Mouse (Mus musculus): ENCODE measurements around the gene Entpd7. TPM values are rescaled to one million over a fixed set of nuclear protein-coding genes. Genes with fewer than 3 reads are reported as not detected.

Gene Entpd7
- polyA plus RNA-seq, 1 experiment: 23.3 TPM

DNA sequence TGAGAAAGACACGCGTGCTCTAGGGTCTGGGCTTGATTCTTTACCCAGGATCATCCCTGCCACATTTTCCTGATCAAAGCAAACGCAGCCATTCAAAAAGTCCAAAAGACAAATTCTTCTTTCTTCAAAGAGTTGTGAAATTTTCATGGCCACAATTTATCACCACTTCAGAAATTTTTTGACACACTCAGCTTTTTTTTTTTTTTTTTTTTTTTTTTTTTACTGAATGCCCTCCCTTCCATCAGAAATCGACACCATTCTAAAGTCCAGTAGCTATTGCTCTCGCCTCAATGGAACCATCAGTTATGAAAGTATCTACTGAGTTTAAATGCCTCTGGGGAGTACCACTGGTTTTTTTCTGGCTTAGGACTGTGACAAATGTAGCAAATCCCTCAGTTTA is 90.9 kb downstream of the Entpd7 start:
- Histone ChIP-seq H3K4me3 (ENCODE audit: low read depth, low read length) (no peak overlapping the region), H3K27me3 (ENCODE audit: control insufficient read depth, insufficient read depth, low read length) (no peaks in the 10 kb centered on the region), H3K27ac (ENCODE audit: insufficient read depth, low read depth, low read length) (no peak overlapping the region), H3K36me3 (ENCODE audit: control insufficient read depth, insufficient read depth, low read length) (peaks cover 16% of the 10 kb centered on the region), H3K4me1 (ENCODE audit: control insufficient read depth, insufficient read depth, insufficient read length, low read length) (peaks cover 5% of the 10 kb centered on the region; the same call in 1 of the 2 replicates)
- 23% methylated on average over 5 of the region's 5 CpGs for WGBS
- TF ChIP-seq CTCF (IDR thresholded peaks at IDR 0.05; ENCODE audit: extremely low read depth, insufficient read length, insufficient replicate concordance, low read depth, low read length) (no peak), POLR2A (IDR thresholded peaks at IDR 0.05; ENCODE audit: low read depth, low read length) (no peak)

DNA sequence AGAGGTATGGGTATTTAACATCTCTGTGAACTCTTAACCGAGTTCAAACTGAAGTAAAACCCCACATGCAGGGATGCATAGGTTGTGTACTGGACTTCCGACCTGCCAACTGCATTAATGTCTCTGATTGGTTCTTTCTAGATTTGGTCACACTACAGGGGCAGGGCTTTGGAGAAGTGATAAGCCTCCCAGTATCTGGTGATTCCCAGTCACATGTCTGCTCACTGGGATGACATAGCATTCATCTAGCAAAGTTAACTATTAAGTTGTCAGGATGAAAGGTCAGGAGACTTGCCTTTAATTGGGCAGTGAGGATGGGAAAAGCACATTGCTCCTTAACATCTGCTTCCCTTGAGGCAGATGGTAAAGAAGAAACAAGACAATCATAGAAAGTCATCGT is 92.5 kb downstream of the Entpd7 start, which contains the start of gene Abcc2:
Abcc2 (plus strand) TSS at position 213 of the 400 bp plus-strand sequence.
- H3K27ac ChIP-seq (ENCODE audit: insufficient read depth, low read depth, low read length): peak within 1 kb of the TSS; percentile 82
- H3K36me3 ChIP-seq (ENCODE audit: control insufficient read depth, insufficient read depth, low read length): peaks cover 26% of the 10 kb centered on the region
- H3K27me3 ChIP-seq (ENCODE audit: control insufficient read depth, insufficient read depth, low read length): no peaks in the 10 kb centered on the region
- WGBS: 29% methylated on average over 3 of the region's 3 CpGs
- H3K4me3 ChIP-seq (ENCODE audit: low read depth, low read length): no peak within 1 kb of the TSS
- no peak for TF ChIP-seq POLR2A (IDR thresholded peaks at IDR 0.05; ENCODE audit: low read depth, low read length)
- no peak for TF ChIP-seq CTCF (IDR thresholded peaks at IDR 0.05; ENCODE audit: extremely low read depth, insufficient read length, insufficient replicate concordance, low read depth, low read length)
- peaks cover 4% of the 10 kb centered on the region for H3K4me1 ChIP-seq (ENCODE audit: control insufficient read depth, insufficient read depth, insufficient read length, low read length)

Other genes starting within 250 kb of the Entpd7 start
- gene Cnnm1, start 249.2 kb upstream of the Entpd7 start, polyA plus RNA-seq (2012; rRNA removed): 0.55 and 0.69 TPM in 2 replicates
- 36.0 and 41.3 TPM in 2 replicates for gene Got1, start 165.1 kb upstream of the Entpd7 start, polyA plus RNA-seq (2012; rRNA removed)
- 12.3 and 24.9 TPM in 2 replicates for gene Nkx2-3, start 77.3 kb upstream of the Entpd7 start, polyA plus RNA-seq (2012; rRNA removed)
- gene Slc25a28, start 14.8 kb upstream of the Entpd7 start, polyA plus RNA-seq (2012; rRNA removed): 41.0 and 74.2 TPM in 2 replicates
- 1.3 and 4.1 TPM in 2 replicates for gene Cutc, start 63.3 kb downstream of the Entpd7 start, polyA plus RNA-seq (2012; rRNA removed)
- gene Cox15, start 63.3 kb downstream of the Entpd7 start, polyA plus RNA-seq (2012; rRNA removed): 6.5 and 9.8 TPM in 2 replicates
- gene Abcc2, start 92.5 kb downstream of the Entpd7 start, polyA plus RNA-seq (2012; rRNA removed): 25.3 and 49.5 TPM in 2 replicates

Data from small intestine, adult 2 months (tissue).